Mouse (Mus musculus) heart, embryonic 14.5 days (tissue): ENCODE measurements around the gene Trip10. TPM values are rescaled to one million over a fixed set of nuclear protein-coding genes. Genes with fewer than 3 reads are reported as not detected.

Experiments used
- ATAC-seq: fragments of 200-750 bp; cut with Nextera tagmentation; 2 replicates; pipeline ENCODE4 v1.8.0; 2017; ENCODE audit warnings: low read depth, moderate TSS enrichment; ENCODE audit not compliant: insufficient number of reproducible peaks, insufficient read depth, low FRiP score
- H3K27ac ChIP-seq, 2 experiments: fragments of 200-500 bp in 1 of 2; fragments of 300-500 bp in 1 of 2; sonication (generic) in 1 of 2; replicated peaks in 1 of 2; 2 replicates each; pipeline ENCODE4 v1.5.1; 2012 to 2014; ENCODE audit warnings: low read depth in 2 of 2, low read length in 2 of 2, control low read depth in 1 of 2, mild to moderate bottlenecking in 1 of 2, mixed read lengths in 1 of 2; ENCODE audit not compliant: control insufficient read depth in 1 of 2, insufficient read depth in 1 of 2
- H3K27me3 ChIP-seq: fragments of 300-500 bp; sonication (generic); 2 replicates; pipeline ENCODE4 v1.6.1; 2014; ENCODE audit warnings: mild to moderate bottlenecking, low read length, control low read depth; ENCODE audit not compliant: control insufficient read depth, insufficient read depth
- H3K36me3 ChIP-seq: fragments of 300-500 bp; sonication (generic); 2 replicates; pipeline ENCODE4 v1.6.1; 2014; ENCODE audit warnings: mild to moderate bottlenecking, control low read depth, low read length, mixed read lengths; ENCODE audit not compliant: control insufficient read depth, insufficient read depth
- H3K4me1 ChIP-seq, 2 experiments: fragments of 200-500 bp in 1 of 2; fragments of 300-500 bp in 1 of 2; sonication (generic) in 1 of 2; 2 replicates each; pipeline ENCODE4 v1.6.1; 2012 to 2014; ENCODE audit warnings: low read length in 2 of 2, control low read depth in 1 of 2, mixed read lengths in 1 of 2; ENCODE audit not compliant: control insufficient read depth in 2 of 2, insufficient read depth in 2 of 2
- H3K4me2 ChIP-seq: fragments of 300-500 bp; sonication (generic); 2 replicates; pipeline ENCODE4 v1.6.1; 2014; ENCODE audit warnings: mild to moderate bottlenecking, low read length
- H3K4me3 ChIP-seq, 2 experiments: fragments of 200-500 bp in 1 of 2; fragments of 300-500 bp in 1 of 2; sonication (generic) in 1 of 2; 2 replicates each; pipeline ENCODE4 v1.5.1; 2012 to 2014; ENCODE audit warnings: low read length in 2 of 2, mild to moderate bottlenecking in 2 of 2, control low read depth in 1 of 2, low read depth in 1 of 2, moderate library complexity in 1 of 2; ENCODE audit not compliant: control insufficient read depth in 1 of 2, insufficient read depth in 1 of 2
- H3K9ac ChIP-seq: fragments of 300-500 bp; sonication (generic); 2 replicates; pipeline ENCODE4 v1.6.1; 2014; ENCODE audit warnings: mild to moderate bottlenecking, low read length
- H3K9me3 ChIP-seq: fragments of 300-500 bp; sonication (generic); 2 replicates; pipeline ENCODE4 v1.6.1; 2016; ENCODE audit warnings: low read length, control low read depth; ENCODE audit not compliant: control insufficient read depth
- WGBS: fragments of 180-500 bp; shearing (Covaris S2); extraction: QIAGEN DNeasy Blood & Tissue Kit; methylation state at CpG from one replicate; pipeline ENCODE4 v1.1.7; 2014; 5-methylcytosine and 5-hydroxymethylcytosine counted together
- polyA plus RNA-seq: library from polyadenylated mRNA; unstranded; fragments of >200 nt; fragmentation: Nextera tagmentation; extraction: Ambion mirVana; gene quantifications from 2 replicates; pipeline ENCODE4 v1.2.1, GENCODE M21; 2014

Trip10 gene
- polyA plus RNA-seq, 1 experiment from 2014 or later: 33.0 TPM

- Histone ChIP-seq H3K9ac (no peak overlapping the region), H3K4me2 (no peak overlapping the region), H3K9me3 (no peaks in the 10 kb centered on the region), H3K4me3 (no peak overlapping the region), H3K4me1 (peaks cover 0 to 6% of the 10 kb centered on the region in 2 experiments; a peak in 1 of 4 replicates), H3K27ac (no peak overlapping the region), H3K27me3 (no peaks in the 10 kb centered on the region), H3K36me3 (peaks cover 14% of the 10 kb centered on the region)
- 77% methylated on average over 6 of the region's 6 CpGs for WGBS
- no peak for ATAC-seq
These were observed 18.4 kb downstream of the Trip10 start for GRCm38 (mm10) chr17:57267556-57268126.

GRCm38 (mm10) chr17:57271301-57271700, 22.0 kb downstream of the Trip10 start:
- H3K4me1 ChIP-seq: peaks cover 10 to 14% of the 10 kb centered on the region in 2 experiments
- no peak overlapping the region for H3K4me3 ChIP-seq
- no peak overlapping the region for H3K4me2 ChIP-seq
- WGBS: 56% methylated on average over 9 of the region's 9 CpGs
- H3K27ac ChIP-seq: no peak overlapping the region
- no peaks in the 10 kb centered on the region for H3K9me3 ChIP-seq
- H3K36me3 ChIP-seq: no peaks in the 10 kb centered on the region
- no peak for ATAC-seq
- H3K9ac ChIP-seq: no peak overlapping the region
- peaks cover 4% of the 10 kb centered on the region; the same call in 1 of the 2 replicates for H3K27me3 ChIP-seq

- H3K9ac ChIP-seq: no peak overlapping the region
- no peak overlapping the region for H3K4me3 ChIP-seq
- ATAC-seq: no peak
- H3K9me3 ChIP-seq: no peaks in the 10 kb centered on the region
- 22% methylated on average over 6 of the region's 7 CpGs for WGBS
- H3K4me2 ChIP-seq: no peak overlapping the region
- no peak overlapping the region for H3K27ac ChIP-seq
- H3K27me3 ChIP-seq: peaks cover 4% of the 10 kb centered on the region; the same call in 1 of the 2 replicates
- H3K4me1 ChIP-seq: peaks cover 13 to 16% of the 10 kb centered on the region in 2 experiments
- H3K36me3 ChIP-seq: no peaks in the 10 kb centered on the region
These were observed 24.6 kb downstream of the Trip10 start for GRCm38 (mm10) chr17:57273846-57274245.

- Histone ChIP-seq H3K4me2 (peak overlapping the region; percentile 87), H3K4me1 (peaks cover 13 to 16% of the 10 kb centered on the region in 2 experiments), H3K4me3 (peak overlapping the region; percentile 42 to 69), H3K27ac (no peak overlapping the region; a peak in 1 of 4 replicates), H3K9ac (peak overlapping the region; percentile 66), H3K36me3 (no peaks in the 10 kb centered on the region), H3K9me3 (no peaks in the 10 kb centered on the region), H3K27me3 (peaks cover 5% of the 10 kb centered on the region; the same call in 1 of the 2 replicates)
- WGBS: 3% methylated on average over 15 of the region's 15 CpGs
- no peak for ATAC-seq
These were observed 25.4 kb downstream of the Trip10 start for GRCm38 (mm10) chr17:57274686-57275085.

GRCm38 (mm10) chr17:57275111-57275996, 26.1 kb downstream of the Trip10 start:
- ATAC-seq: peak; percentile 64
- Histone ChIP-seq H3K9ac (peak overlapping the region; percentile 66), H3K4me3 (peak overlapping the region; percentile 42 to 69), H3K27me3 (peaks cover 10% of the 10 kb centered on the region; the same call in 1 of the 2 replicates), H3K4me1 (peaks cover 13 to 16% of the 10 kb centered on the region in 2 experiments), H3K27ac (no peak overlapping the region; a peak in 1 of 4 replicates), H3K36me3 (no peaks in the 10 kb centered on the region), H3K9me3 (no peaks in the 10 kb centered on the region), H3K4me2 (peak overlapping the region; percentile 87)
- WGBS: under 1% methylated on average over 52 of the region's 53 CpGs

GRCm38 (mm10) chr17:57275997-57276351, 26.7 kb downstream of the Trip10 start:
- Histone ChIP-seq H3K9me3 (no peaks in the 10 kb centered on the region), H3K36me3 (no peaks in the 10 kb centered on the region), H3K4me3 (peak overlapping the region; percentile 42 to 69), H3K27me3 (peaks cover 10% of the 10 kb centered on the region; the same call in 1 of the 2 replicates), H3K4me1 (peaks cover 13 to 16% of the 10 kb centered on the region in 2 experiments), H3K9ac (peak overlapping the region; percentile 56), H3K27ac (no peak overlapping the region), H3K4me2 (peak overlapping the region; percentile 87)
- ATAC-seq: no peak
- WGBS: 2% methylated on average over 13 of the region's 13 CpGs

- WGBS: under 1% methylated on average over 20 of the region's 20 CpGs
- H3K4me3 ChIP-seq: peak overlapping the region; percentile 42 to 69
- peaks cover 10% of the 10 kb centered on the region; the same call in 1 of the 2 replicates for H3K27me3 ChIP-seq
- H3K4me2 ChIP-seq: peak overlapping the region; percentile 87
- H3K36me3 ChIP-seq: no peaks in the 10 kb centered on the region
- ATAC-seq: no peak; the same call in 1 of the 2 replicates
- H3K27ac ChIP-seq: peak overlapping the region in 1 of 2 experiments; percentile 10; a peak in 2 of 4 replicates
- peak overlapping the region; percentile 56 for H3K9ac ChIP-seq
- no peaks in the 10 kb centered on the region for H3K9me3 ChIP-seq
- peaks cover 13 to 16% of the 10 kb centered on the region in 2 experiments for H3K4me1 ChIP-seq
These were observed 27.4 kb downstream of the Trip10 start for GRCm38 (mm10) chr17:57276634-57277121.
